Mouse (Mus musculus): ENCODE measurements at regions not wholly inside any gene's neighbourhood (a gene's known extent, or its start where the extent isn't known, plus 50 kb on each side); places are given as distances from the start of the nearest gene placed in this dataset.

- TF ChIP-seq MYOG (IDR thresholded peaks at IDR 0.05; ENCODE audit: control insufficient read depth, extremely low read depth, insufficient read length) (no peak), CEBPB (IDR thresholded peaks at IDR 0.05; ENCODE audit: low read depth) (no peak), CTCF (IDR thresholded peaks at IDR 0.05; ENCODE audit: control insufficient read depth, insufficient read depth, insufficient read length) (no peak), FOSL1 (IDR thresholded peaks at IDR 0.05; ENCODE audit: insufficient read depth, low read length, poor library complexity, severe bottlenecking) (no peak), MAX (IDR thresholded peaks at IDR 0.05) (no peak), MYOD1 (IDR thresholded peaks at IDR 0.05; ENCODE audit: control insufficient read depth, insufficient read length, low read depth) (no peak)
Observed at GRCm38 (mm10) chr2:133498717-133499143, 53.2 kb upstream of the Bmp2 start.
